9 mouse cellular contexts compared by ENCODE assay signal in the genomic region with DNA sequence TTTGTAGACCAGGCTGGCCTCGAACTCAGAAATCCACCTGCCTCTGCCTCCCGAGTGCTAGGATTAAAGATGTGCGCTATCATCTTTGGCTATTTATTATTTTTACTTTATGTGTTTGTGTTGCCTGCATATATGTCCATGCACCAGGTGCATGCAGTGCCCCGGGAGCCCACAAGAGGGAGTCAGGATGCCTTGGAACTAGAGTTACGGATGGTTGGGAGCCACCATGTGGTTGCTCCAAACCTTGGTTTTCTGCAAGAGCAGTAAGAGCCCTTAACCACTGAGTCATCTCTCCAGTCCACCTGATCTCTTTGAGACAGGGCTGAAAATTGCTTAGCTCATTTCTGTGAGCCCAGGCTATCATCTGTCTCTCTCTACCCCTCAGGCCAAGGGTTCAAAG. TPM values are rescaled to one million over a fixed set of nuclear protein-coding genes. Genes with fewer than 3 reads are reported as not detected.
DNase-seq lines count a peak whose midpoint lies in the region; ATAC-seq and TF ChIP-seq lines count a peak whose summit lies in the region.
"Had no signal": no experiment of that assay in that cellular context is flagged by ENCODE, and none has a peak within 500 bp of the region (broad histone marks: within the 10 kb centered on the region; RNA-seq: fewer than 3 reads in every experiment).

No protein-coding gene starts in this region.

- no peaks in the 10 kb centered on the region for H3K9me3 ChIP-seq in embryonic facial prominence, embryonic 14.5 days (ENCODE audit: control insufficient read depth, low read length)
- no peaks in the 10 kb centered on the region for H3K9me3 ChIP-seq in heart, embryonic 10.5 days
- H3K9me3 ChIP-seq in liver, embryonic 14.5 days (ENCODE audit: control insufficient read depth, low read length), result no peaks in the 10 kb centered on the region
- no peaks in the 10 kb centered on the region for H3K9me3 ChIP-seq in neural tube, embryonic 14.5 days (ENCODE audit: control insufficient read depth, low read length)
- H3K9me3 ChIP-seq: embryonic facial prominence, embryonic 12.5 days had no signal

- no peaks in the 10 kb centered on the region for H3K4me1 ChIP-seq in embryonic facial prominence, embryonic 14.5 days (ENCODE audit: control insufficient read depth, insufficient read depth, low read length)
- H3K4me1 ChIP-seq in heart, embryonic 10.5 days, result no peaks in the 10 kb centered on the region
- H3K4me1 ChIP-seq in liver, embryonic 14.5 days (replicated peaks; ENCODE audit: control insufficient read depth in 2 of 2, insufficient read depth in 2 of 2, low read length in 1 of 2), result peaks cover 0 to 3% of the 10 kb centered on the region in 2 experiments; a peak in 1 of 4 replicates
- no peaks in the 10 kb centered on the region for H3K4me1 ChIP-seq in neural tube, embryonic 14.5 days (ENCODE audit: control insufficient read depth, insufficient read depth, low read length)
- H3K4me1 ChIP-seq: embryonic facial prominence, embryonic 12.5 days had no signal

- peak; percentile 99 for TF ChIP-seq CTCF in liver, embryonic 14.5 days (IDR thresholded peaks at IDR 0.05; ENCODE audit: low read depth)

- H3K4me2 ChIP-seq in embryonic facial prominence, embryonic 14.5 days (ENCODE audit: low read depth, low read length), result no peak overlapping the region
- H3K4me2 ChIP-seq in liver, embryonic 14.5 days (ENCODE audit: low read depth), result no peak overlapping the region
- H3K4me2 ChIP-seq in neural tube, embryonic 14.5 days (ENCODE audit: low read depth, low read length), result no peak overlapping the region
- H3K4me2 ChIP-seq: embryonic facial prominence, embryonic 12.5 days had no signal

- H3K4me3 ChIP-seq in embryonic facial prominence, embryonic 14.5 days (ENCODE audit: low read depth, low read length), result no peak overlapping the region
- no peak overlapping the region for H3K4me3 ChIP-seq in heart, embryonic 10.5 days
- no peak overlapping the region for H3K4me3 ChIP-seq in liver, embryonic 14.5 days (ENCODE audit: insufficient read depth in 1 of 2, low read depth in 2 of 2, low read length in 2 of 2)
- no peak overlapping the region for H3K4me3 ChIP-seq in neural tube, embryonic 14.5 days (ENCODE audit: low read depth, low read length)
- H3K4me3 ChIP-seq: embryonic facial prominence, embryonic 12.5 days had no signal

- no peaks in the 10 kb centered on the region for H3K27me3 ChIP-seq in embryonic facial prominence, embryonic 14.5 days (replicated peaks; ENCODE audit: control insufficient read depth, insufficient read depth, low read length)
- no peaks in the 10 kb centered on the region for H3K27me3 ChIP-seq in heart, embryonic 10.5 days (ENCODE audit: insufficient read depth, poor library complexity, severe bottlenecking)
- no peaks in the 10 kb centered on the region for H3K27me3 ChIP-seq in liver, embryonic 14.5 days (ENCODE audit: control insufficient read depth, insufficient read depth, low read length)
- no peaks in the 10 kb centered on the region for H3K27me3 ChIP-seq in neural tube, embryonic 14.5 days (ENCODE audit: control insufficient read depth, insufficient read depth, low read length)
- H3K27me3 ChIP-seq: embryonic facial prominence, embryonic 12.5 days had no signal

- peak; percentile 78 for ATAC-seq in embryonic facial prominence, embryonic 14.5 days (ENCODE audit: low read depth)
- peak; percentile 74 for ATAC-seq in liver, embryonic 14.5 days (ENCODE audit: insufficient read depth)
- ATAC-seq in neural tube, embryonic 14.5 days (ENCODE audit: low read depth), result peak; percentile 70; the same call in 1 of the 2 replicates

- no peak for TF ChIP-seq EP300 in liver, embryonic 14.5 days (IDR thresholded peaks at IDR 0.05; ENCODE audit: low read depth)

- peak; percentile 87 to 91 for DNase-seq in B cell, adult 2 months
- peak; percentile 81 for DNase-seq in adrenal gland, postnatal 25 days
- peak; percentile 92 for DNase-seq in embryonic facial prominence, embryonic 14.5 days (ENCODE audit: low spot score)
- peak; percentile 94 for DNase-seq in heart, embryonic 10.5 days (ENCODE audit: low spot score)
- peak; percentile 90 for DNase-seq in kidney, postnatal 14 days
- peak; percentile 83 to 86 (median 84) for DNase-seq in liver, embryonic 14.5 days (ENCODE audit: low read depth in 3 of 3, low spot score in 3 of 3)
- DNase-seq in telencephalon, adult 2 months (ENCODE audit: low read depth, low spot score), result peak; percentile 87

- H3K27ac ChIP-seq in embryonic facial prominence, embryonic 14.5 days (replicated peaks; ENCODE audit: low read depth, low read length), result no peak overlapping the region
- no peak overlapping the region for H3K27ac ChIP-seq in heart, embryonic 10.5 days
- no peak overlapping the region for H3K27ac ChIP-seq in liver, embryonic 14.5 days
- no peak overlapping the region for H3K27ac ChIP-seq in neural tube, embryonic 14.5 days (ENCODE audit: low read depth, low read length)
- H3K27ac ChIP-seq: embryonic facial prominence, embryonic 12.5 days had no signal

- H3K9ac ChIP-seq in embryonic facial prominence, embryonic 14.5 days (ENCODE audit: low read depth, low read length), result no peak overlapping the region
- H3K9ac ChIP-seq in liver, embryonic 14.5 days (replicated peaks), result no peak overlapping the region
- H3K9ac ChIP-seq in neural tube, embryonic 14.5 days (replicated peaks; ENCODE audit: low read depth, low read length), result no peak overlapping the region
- H3K9ac ChIP-seq: embryonic facial prominence, embryonic 12.5 days had no signal

- H3K36me3 ChIP-seq in embryonic facial prominence, embryonic 14.5 days (ENCODE audit: control insufficient read depth, insufficient read depth, low read length), result no peaks in the 10 kb centered on the region
- H3K36me3 ChIP-seq in heart, embryonic 10.5 days, result no peaks in the 10 kb centered on the region
- H3K36me3 ChIP-seq in liver, embryonic 14.5 days (replicated peaks; ENCODE audit: control insufficient read depth, insufficient read depth, low read depth), result no peaks in the 10 kb centered on the region
- H3K36me3 ChIP-seq in neural tube, embryonic 14.5 days (ENCODE audit: control insufficient read depth, insufficient read depth, low read length), result no peaks in the 10 kb centered on the region
- H3K36me3 ChIP-seq: embryonic facial prominence, embryonic 12.5 days had no signal

- 0% methylated on average over 5 of the region's 5 CpGs for WGBS in embryonic facial prominence, embryonic 14.5 days
- 5% methylated on average over 5 of the region's 5 CpGs for WGBS in heart, embryonic 10.5 days
- WGBS in liver, embryonic 14.5 days (ENCODE audit: insufficient replicate concordance), result 3% methylated on average over 5 of the region's 5 CpGs
- 6% methylated on average over 5 of the region's 5 CpGs for WGBS in neural tube, embryonic 14.5 days

RNA-seq across cellular contexts. Expression of gene Ggcx, which starts 7.0 kb away (rescaled TPM):
- 52.5 and 56.9 TPM in 2 replicates for total RNA-seq in adrenal gland, postnatal 25 days (2021)
- polyA plus RNA-seq in embryonic facial prominence, embryonic 14.5 days (2014; fragmentation: Nextera tagmentation; extraction: Ambion mirVana), result 15.0 and 15.7 TPM in 2 replicates
- polyA plus RNA-seq in heart, embryonic 10.5 days (2016; fragmentation: Nextera tagmentation; extraction: Ambion mirVana), result 28.6 and 29.2 TPM in 2 replicates
- polyA plus RNA-seq in liver, embryonic 14.5 days (2012; rRNA removed), result 10.9 and 11.3 TPM in 2 replicates
- polyA plus RNA-seq in liver, embryonic 14.5 days (2014; fragmentation: Nextera tagmentation; extraction: Ambion mirVana), result 5.7 and 6.5 TPM in 2 replicates
- 11.6 and 15.0 TPM in 2 replicates for polyA plus RNA-seq in neural tube, embryonic 14.5 days (2014; fragmentation: Nextera tagmentation; extraction: Ambion mirVana)

RNA-seq across cellular contexts. Expression of gene Vamp8, which starts 16.6 kb away (rescaled TPM):
- 117 and 154 TPM in 2 replicates for total RNA-seq in adrenal gland, postnatal 25 days (2021)
- polyA plus RNA-seq in embryonic facial prominence, embryonic 14.5 days (2014; fragmentation: Nextera tagmentation; extraction: Ambion mirVana), result 130 and 144 TPM in 2 replicates
- 130 and 137 TPM in 2 replicates for polyA plus RNA-seq in heart, embryonic 10.5 days (2016; fragmentation: Nextera tagmentation; extraction: Ambion mirVana)
- polyA plus RNA-seq in liver, embryonic 14.5 days (2012; rRNA removed), result 129 and 188 TPM in 2 replicates
- polyA plus RNA-seq in liver, embryonic 14.5 days (2014; fragmentation: Nextera tagmentation; extraction: Ambion mirVana), result 266 and 276 TPM in 2 replicates
- polyA plus RNA-seq in neural tube, embryonic 14.5 days (2014; fragmentation: Nextera tagmentation; extraction: Ambion mirVana), result 7.9 and 19.8 TPM in 2 replicates

RNA-seq across cellular contexts. Expression of gene Vamp5, which starts 26.9 kb away (rescaled TPM):
- 35.2 and 51.8 TPM in 2 replicates for total RNA-seq in adrenal gland, postnatal 25 days (2021)
- polyA plus RNA-seq in embryonic facial prominence, embryonic 14.5 days (2014; fragmentation: Nextera tagmentation; extraction: Ambion mirVana), result 20.3 and 22.3 TPM in 2 replicates
- polyA plus RNA-seq in heart, embryonic 10.5 days (2016; fragmentation: Nextera tagmentation; extraction: Ambion mirVana), result 40.5 and 44.7 TPM in 2 replicates
- polyA plus RNA-seq in liver, embryonic 14.5 days (2012; rRNA removed), result 72.5 and 80.0 TPM in 2 replicates
- polyA plus RNA-seq in liver, embryonic 14.5 days (2014; fragmentation: Nextera tagmentation; extraction: Ambion mirVana), result 81.0 and 94.5 TPM in 2 replicates
- 3.1 and 28.2 TPM in 2 replicates for polyA plus RNA-seq in neural tube, embryonic 14.5 days (2014; fragmentation: Nextera tagmentation; extraction: Ambion mirVana)

RNA-seq across cellular contexts. Expression of gene Mat2a, which starts 32.2 kb away (rescaled TPM):
- total RNA-seq in adrenal gland, postnatal 25 days (2021), result 199 and 214 TPM in 2 replicates
- 292 and 321 TPM in 2 replicates for polyA plus RNA-seq in embryonic facial prominence, embryonic 14.5 days (2014; fragmentation: Nextera tagmentation; extraction: Ambion mirVana)
- polyA plus RNA-seq in heart, embryonic 10.5 days (2016; fragmentation: Nextera tagmentation; extraction: Ambion mirVana), result 353 and 387 TPM in 2 replicates
- polyA plus RNA-seq in liver, embryonic 14.5 days (2012; rRNA removed), result 59.9 and 99.9 TPM in 2 replicates
- 159 and 173 TPM in 2 replicates for polyA plus RNA-seq in liver, embryonic 14.5 days (2014; fragmentation: Nextera tagmentation; extraction: Ambion mirVana)
- 392 and 416 TPM in 2 replicates for polyA plus RNA-seq in neural tube, embryonic 14.5 days (2014; fragmentation: Nextera tagmentation; extraction: Ambion mirVana)

RNA-seq across cellular contexts. Expression of gene Rnf181, which starts 40.4 kb away (rescaled TPM):
- 368 and 473 TPM in 2 replicates for total RNA-seq in adrenal gland, postnatal 25 days (2021)
- polyA plus RNA-seq in embryonic facial prominence, embryonic 14.5 days (2014; fragmentation: Nextera tagmentation; extraction: Ambion mirVana), result 79.9 and 81.1 TPM in 2 replicates
- polyA plus RNA-seq in heart, embryonic 10.5 days (2016; fragmentation: Nextera tagmentation; extraction: Ambion mirVana), result 119 and 127 TPM in 2 replicates
- polyA plus RNA-seq in liver, embryonic 14.5 days (2012; rRNA removed), result 40.3 and 42.8 TPM in 2 replicates
- polyA plus RNA-seq in liver, embryonic 14.5 days (2014; fragmentation: Nextera tagmentation; extraction: Ambion mirVana), result 68.0 and 75.4 TPM in 2 replicates
- polyA plus RNA-seq in neural tube, embryonic 14.5 days (2014; fragmentation: Nextera tagmentation; extraction: Ambion mirVana), result 115 and 145 TPM in 2 replicates
